Mouse (Mus musculus) myocyte (in vitro differentiated cells): Measurements from ENCODE around the gene Rpl5. TPM values are rescaled to one million over a fixed set of nuclear protein-coding genes. Genes with fewer than 3 reads are reported as not detected.

Source experiments
- H3K27me3 ChIP-seq: one replicate; pipeline ENCODE4 v1.6.1; 2011; ENCODE audit not compliant: control insufficient read depth, insufficient read depth, insufficient read length
- H3K36me3 ChIP-seq: one replicate; pipeline ENCODE4 v1.6.1; 2011; ENCODE audit not compliant: control insufficient read depth, insufficient read depth
- H3K4me2 ChIP-seq: one replicate; pipeline ENCODE4 v1.6.1; 2011; ENCODE audit warnings: low read depth, control low read depth
- H3K4me3 ChIP-seq: one replicate; pipeline ENCODE4 v1.5.1; 2011; ENCODE audit warnings: mild to moderate bottlenecking, control low read depth, moderate library complexity
- H3K79me2 ChIP-seq: one replicate; pipeline ENCODE4 v1.6.1; 2011; ENCODE audit not compliant: control insufficient read depth, insufficient read depth
- H3ac ChIP-seq: one replicate; pipeline ENCODE4 v1.6.1; 2011; ENCODE audit not compliant: control insufficient read depth, insufficient read length
- CEBPB ChIP-seq: IDR thresholded peaks from 2 replicates; pipeline ENCODE4 v1.6.1; 2011; ENCODE audit warnings: mild to moderate bottlenecking, moderate library complexity; ENCODE audit not compliant: poor library complexity, insufficient read depth, severe bottlenecking
- E2F4 ChIP-seq: IDR thresholded peaks from one replicate; pipeline ENCODE4 v1.6.1; 2011; ENCODE audit warnings: mild to moderate bottlenecking, control low read depth, moderate library complexity; ENCODE audit not compliant: insufficient read depth
- MAX ChIP-seq: IDR thresholded peaks from one replicate; pipeline ENCODE4 v1.6.1; 2011; ENCODE audit warnings: low read depth, mild to moderate bottlenecking, control low read depth
- MYOD1 ChIP-seq, 3 experiments: IDR thresholded peaks; one replicate each; pipeline ENCODE4 v1.6.1; 2011; ENCODE audit warnings: control low read depth in 2 of 3, low read depth in 2 of 3, mild to moderate bottlenecking in 2 of 3, moderate library complexity in 1 of 3; ENCODE audit not compliant: insufficient read length in 2 of 3, control insufficient read depth in 1 of 3
- MYOG ChIP-seq, 3 experiments: IDR thresholded peaks; one replicate each; pipeline ENCODE4 v1.6.1; 2011; ENCODE audit warnings: control low read depth in 2 of 3, low read depth in 2 of 3, mild to moderate bottlenecking in 2 of 3; ENCODE audit not compliant: insufficient read length in 2 of 3, control insufficient read depth in 1 of 3, insufficient read depth in 1 of 3
- POLR2A ChIP-seq: IDR thresholded peaks from one replicate; pipeline ENCODE4 v1.6.1; 2011; ENCODE audit warnings: low read depth, mild to moderate bottlenecking, control low read depth, moderate library complexity; ENCODE audit not compliant: insufficient read length
- POLR2AphosphoS2 ChIP-seq: IDR thresholded peaks from one replicate; pipeline ENCODE4 v1.6.1; 2011; ENCODE audit warnings: low read depth, control low read depth; ENCODE audit not compliant: insufficient read length
- REST ChIP-seq: IDR thresholded peaks from one replicate; pipeline ENCODE4 v1.6.1; 2011; ENCODE audit warnings: mild to moderate bottlenecking, control low read depth, moderate library complexity; ENCODE audit not compliant: insufficient read depth, insufficient read length
- SRF ChIP-seq: IDR thresholded peaks from one replicate; pipeline ENCODE4 v1.6.1; 2011; ENCODE audit warnings: low read depth; ENCODE audit not compliant: control insufficient read depth, insufficient read length
- TCF12 ChIP-seq: IDR thresholded peaks from one replicate; pipeline ENCODE4 v1.6.1; 2011; ENCODE audit warnings: mild to moderate bottlenecking, control low read depth; ENCODE audit not compliant: poor library complexity, insufficient read depth, severe bottlenecking
- TCF3 ChIP-seq: IDR thresholded peaks from one replicate; pipeline ENCODE4 v1.6.1; 2011; ENCODE audit warnings: low read depth, control low read depth; ENCODE audit not compliant: insufficient read length
- USF1 ChIP-seq: IDR thresholded peaks from one replicate; pipeline ENCODE4 v1.6.1; 2011; ENCODE audit warnings: low read depth, mild to moderate bottlenecking, control low read depth, moderate library complexity
- polyA plus RNA-seq: library from polyadenylated mRNA; unstranded; fragments of >200 nt; fragmentation: generic; extraction: Trizol; gene quantifications from one replicate; pipeline ENCODE4 v1.2.1, GENCODE M21; 2012; ENCODE audit warnings: missing spikeins

The Rpl5 gene
- polyA plus RNA-seq, 1 experiment: 207 TPM

- no peak overlapping the region for H3ac ChIP-seq
- H3K4me2 ChIP-seq: peak overlapping the region; percentile 85
- peak overlapping the region; percentile 28 for H3K4me3 ChIP-seq
- peaks cover 36% of the 10 kb centered on the region for H3K79me2 ChIP-seq
- TF ChIP-seq E2F4 (no peak), USF1 (no peak), MAX (no peak), POLR2AphosphoS2 (no peak), REST (no peak), MYOG (IDR thresholded peaks at IDR 0.05; ENCODE audit: control insufficient read depth in 1 of 3, insufficient read depth in 1 of 3, insufficient read length in 2 of 3, low read depth in 2 of 3) (no peak), TCF3 (no peak), POLR2A (no peak), TCF12 (no peak), MYOD1 (IDR thresholded peaks at IDR 0.05; ENCODE audit: control insufficient read depth in 1 of 3, insufficient read length in 2 of 3, low read depth in 2 of 3) (no peak), CEBPB (no peak), SRF (no peak)
- H3K36me3 ChIP-seq: no peaks in the 10 kb centered on the region
- H3K27me3 ChIP-seq: no peaks in the 10 kb centered on the region
Measured at GRCm38 (mm10) chr5:107869701-107870100, 30.6 kb upstream of the Rpl5 start.

GRCm38 (mm10) chr5:107873330-107873729, 27.0 kb upstream of the Rpl5 start:
- no peaks in the 10 kb centered on the region for H3K79me2 ChIP-seq
- TF ChIP-seq POLR2A: no peak
- TF ChIP-seq SRF: no peak
- no peak for TF ChIP-seq POLR2AphosphoS2
- TF ChIP-seq MYOG (IDR thresholded peaks at IDR 0.05; ENCODE audit: control insufficient read depth in 1 of 3, insufficient read depth in 1 of 3, insufficient read length in 2 of 3, low read depth in 2 of 3): no peak
- no peak for TF ChIP-seq TCF3
- TF ChIP-seq MYOD1 (IDR thresholded peaks at IDR 0.05; ENCODE audit: control insufficient read depth in 1 of 3, insufficient read length in 2 of 3, low read depth in 2 of 3): no peak
- no peak for TF ChIP-seq MAX
- no peak for TF ChIP-seq REST
- no peak for TF ChIP-seq CEBPB
- TF ChIP-seq TCF12: no peak
- TF ChIP-seq E2F4: no peak
- peak overlapping the region; percentile 66 for H3K4me2 ChIP-seq
- no peaks in the 10 kb centered on the region for H3K36me3 ChIP-seq
- H3ac ChIP-seq: no peak overlapping the region
- H3K4me3 ChIP-seq: no peak overlapping the region
- no peaks in the 10 kb centered on the region for H3K27me3 ChIP-seq

GRCm38 (mm10) chr5:107873886-107874302, 26.4 kb upstream of the Rpl5 start:
- Histone ChIP-seq H3K27me3 (no peaks in the 10 kb centered on the region), H3K79me2 (no peaks in the 10 kb centered on the region), H3K36me3 (no peaks in the 10 kb centered on the region), H3K4me3 (no peak overlapping the region), H3ac (no peak overlapping the region), H3K4me2 (peak overlapping the region; percentile 66)
- TF ChIP-seq E2F4 (no peak), USF1 (no peak), REST (no peak), SRF (no peak), MYOD1 (IDR thresholded peaks at IDR 0.05; ENCODE audit: control insufficient read depth in 1 of 3, insufficient read length in 2 of 3, low read depth in 2 of 3) (no peak), CEBPB (no peak), POLR2A (no peak), MAX (no peak), TCF3 (no peak), MYOG (IDR thresholded peaks at IDR 0.05; ENCODE audit: control insufficient read depth in 1 of 3, insufficient read depth in 1 of 3, insufficient read length in 2 of 3, low read depth in 2 of 3) (no peak), POLR2AphosphoS2 (no peak)

GRCm38 (mm10) chr5:107874561-107875260, 25.6 kb upstream of the Rpl5 start, which contains the start of gene Evi5:
Gene Evi5 (minus strand): TSS chr5:107875107.
- H3K79me2 ChIP-seq: no peaks in the 10 kb centered on the region
- H3K36me3 ChIP-seq: no peaks in the 10 kb centered on the region
- H3ac ChIP-seq: no peak within 1 kb of the TSS
- peak within 1 kb of the TSS; percentile 66 for H3K4me2 ChIP-seq
- peak in 1 of 3 experiments; percentile 33 for TF ChIP-seq MYOG (IDR thresholded peaks at IDR 0.05; ENCODE audit: control insufficient read depth in 1 of 3, insufficient read depth in 1 of 3, insufficient read length in 2 of 3, low read depth in 2 of 3)
- TF ChIP-seq MYOD1 (IDR thresholded peaks at IDR 0.05; ENCODE audit: control insufficient read depth in 1 of 3, insufficient read length in 2 of 3, low read depth in 2 of 3): no peak
- no peak for TF ChIP-seq TCF12
- H3K4me3 ChIP-seq: no peak within 1 kb of the TSS
- H3K27me3 ChIP-seq: no peaks in the 10 kb centered on the region

GRCm38 (mm10) chr5:107875261-107875611, 25.1 kb upstream of the Rpl5 start:
- no peak for TF ChIP-seq SRF
- TF ChIP-seq POLR2AphosphoS2: no peak
- no peak for TF ChIP-seq CEBPB
- H3K4me2 ChIP-seq: peak overlapping the region; percentile 66

More at GRCm38 (mm10) chr5:107875261-107875611, 25.1 kb upstream of the Rpl5 start:
- no peak overlapping the region for H3K4me3 ChIP-seq
- H3K27me3 ChIP-seq: no peaks in the 10 kb centered on the region
- no peaks in the 10 kb centered on the region for H3K79me2 ChIP-seq
- H3ac ChIP-seq: no peak overlapping the region
- H3K36me3 ChIP-seq: no peaks in the 10 kb centered on the region
